Mouse (Mus musculus): ENCODE data around the gene Slc22a2. TPM values are rescaled to one million over a fixed set of nuclear protein-coding genes. Genes with fewer than 3 reads are reported as not detected.
A peak's percentile ranks its signal among the peaks of the same experiment; 100 is the strongest.
"Not testable (repeated sequence)": the region's sequence is repeated elsewhere in the genome, so short reads cannot be mapped to it uniquely, and the experiment has no call there.

The Slc22a2 gene
- polyA plus RNA-seq (2012; rRNA removed) = 190 and 199 TPM in 2 replicates

- H3K4me1 ChIP-seq (ENCODE audit: control insufficient read depth, insufficient read depth, low read length) = peaks cover 9% of the 10 kb centered on the region; the same call in 1 of the 2 replicates
- DNase-seq = peak; percentile 86
- H3K36me3 ChIP-seq (ENCODE audit: control insufficient read depth, insufficient read depth, low read length) = no peaks in the 10 kb centered on the region
- H3K4me3 ChIP-seq (ENCODE audit: insufficient read depth, low read depth, low read length) = peak within 1 kb of the TSS; percentile 53
- WGBS = 35% methylated on average over 10 of the region's 10 CpGs
- H3K27ac ChIP-seq (ENCODE audit: insufficient read depth, low read depth, low read length) = peak within 1 kb of the TSS; percentile 73
- H3K27me3 ChIP-seq (replicated peaks; ENCODE audit: control insufficient read depth, insufficient read depth, low read length) = no peaks in the 10 kb centered on the region
- TF ChIP-seq POLR2A (IDR thresholded peaks at IDR 0.05; ENCODE audit: low read depth, low read length) (peak; percentile 44), CTCF (conservative IDR thresholded peaks at IDR 0.05; ENCODE audit: insufficient read depth, insufficient read length, low read depth, low read length) (no peak)
Measured at GRCm38 (mm10) chr17:12583991-12584390, at the start of gene Slc22a2. Gene Slc22a2 (plus strand): TSS chr17:12584132.

DNA sequence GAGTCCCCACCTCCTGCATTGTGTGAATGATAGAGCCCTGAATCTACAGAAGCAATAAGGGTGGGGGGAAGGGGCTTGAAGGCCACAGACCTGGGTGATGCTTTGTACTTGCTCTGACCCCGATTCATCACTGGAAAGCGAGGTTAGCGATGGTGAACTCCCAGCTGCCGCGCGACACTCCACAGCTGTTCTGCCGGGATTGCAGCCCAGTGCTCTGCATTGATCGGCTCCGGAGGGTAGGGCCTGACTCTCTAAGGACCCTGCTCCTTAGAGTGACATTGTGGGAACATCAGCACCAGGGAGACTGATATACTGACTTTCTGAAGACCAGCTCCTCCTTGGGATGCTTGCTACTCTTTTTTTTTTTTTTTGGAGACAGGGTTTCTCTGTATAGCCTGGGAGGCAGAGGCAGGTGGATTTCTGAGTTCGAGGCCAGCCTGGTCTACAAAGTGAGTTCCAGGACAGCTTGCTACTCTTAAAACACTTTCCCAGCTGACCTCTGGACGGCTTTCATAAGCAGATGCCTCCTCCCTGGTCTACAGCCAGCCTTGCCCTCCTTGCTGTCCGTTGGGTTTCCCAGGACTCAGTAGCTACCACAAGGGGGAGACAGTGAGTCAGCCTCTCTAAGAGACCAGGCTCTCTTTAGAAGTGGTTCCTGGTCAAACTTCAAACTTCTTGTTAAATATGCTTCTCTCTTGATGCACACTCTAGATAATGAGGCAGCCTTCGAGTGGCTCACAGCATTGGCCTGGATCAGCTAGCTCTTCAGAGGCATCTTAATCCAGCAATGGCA is 49.4 kb upstream of the Slc22a2 start:
- Histone ChIP-seq H3K4me3 (ENCODE audit: insufficient read depth, low read depth, low read length) (no peak overlapping the region), H3K27ac (ENCODE audit: insufficient read depth, low read depth, low read length) (no peak overlapping the region), H3K27me3 (replicated peaks; ENCODE audit: control insufficient read depth, insufficient read depth, low read length) (no peaks in the 10 kb centered on the region), H3K4me1 (ENCODE audit: control insufficient read depth, insufficient read depth, low read length) (no peaks in the 10 kb centered on the region), H3K36me3 (ENCODE audit: control insufficient read depth, insufficient read depth, low read length) (no peaks in the 10 kb centered on the region)
- 35% methylated on average over 13 of the region's 13 CpGs for WGBS
- peak; percentile 87 for DNase-seq
- TF ChIP-seq CTCF (conservative IDR thresholded peaks at IDR 0.05; ENCODE audit: insufficient read depth, insufficient read length, low read depth, low read length) (peak; percentile 85), POLR2A (IDR thresholded peaks at IDR 0.05; ENCODE audit: low read depth, low read length) (no peak)

GRCm38 (mm10) chr17:12562215-12562614 is 21.7 kb upstream of the Slc22a2 start:
- no peak overlapping the region for H3K27ac ChIP-seq (ENCODE audit: insufficient read depth, low read depth, low read length)
- H3K4me1 ChIP-seq (ENCODE audit: control insufficient read depth, insufficient read depth, low read length) = peaks cover 2% of the 10 kb centered on the region; the same call in 1 of the 2 replicates
- no peak overlapping the region for H3K4me3 ChIP-seq (ENCODE audit: insufficient read depth, low read depth, low read length)
- TF ChIP-seq CTCF (conservative IDR thresholded peaks at IDR 0.05; ENCODE audit: insufficient read depth, insufficient read length, low read depth, low read length) (peak; percentile 61; the same call in 1 of the 2 replicates), POLR2A (IDR thresholded peaks at IDR 0.05; ENCODE audit: low read depth, low read length) (no peak)
- H3K27me3 ChIP-seq (replicated peaks; ENCODE audit: control insufficient read depth, insufficient read depth, low read length) = no peaks in the 10 kb centered on the region
- H3K36me3 ChIP-seq (ENCODE audit: control insufficient read depth, insufficient read depth, low read length) = no peaks in the 10 kb centered on the region
- 55% methylated on average over 4 of the region's 4 CpGs for WGBS
- DNase-seq = peak; percentile 52

GRCm38 (mm10) chr17:12564481-12565000 is 19.4 kb upstream of the Slc22a2 start:
- H3K27ac ChIP-seq (ENCODE audit: insufficient read depth, low read depth, low read length) = peak overlapping the region; percentile 69
- WGBS = 49% methylated on average over 6 of the region's 6 CpGs
- H3K4me3 ChIP-seq (ENCODE audit: insufficient read depth, low read depth, low read length); H3K27me3 ChIP-seq (replicated peaks; ENCODE audit: control insufficient read depth, insufficient read depth, low read length); H3K36me3 ChIP-seq (ENCODE audit: control insufficient read depth, insufficient read depth, low read length); H3K4me1 ChIP-seq (ENCODE audit: control insufficient read depth, insufficient read depth, low read length): not testable (repeated sequence)
- peak; percentile 72 for DNase-seq

DNA sequence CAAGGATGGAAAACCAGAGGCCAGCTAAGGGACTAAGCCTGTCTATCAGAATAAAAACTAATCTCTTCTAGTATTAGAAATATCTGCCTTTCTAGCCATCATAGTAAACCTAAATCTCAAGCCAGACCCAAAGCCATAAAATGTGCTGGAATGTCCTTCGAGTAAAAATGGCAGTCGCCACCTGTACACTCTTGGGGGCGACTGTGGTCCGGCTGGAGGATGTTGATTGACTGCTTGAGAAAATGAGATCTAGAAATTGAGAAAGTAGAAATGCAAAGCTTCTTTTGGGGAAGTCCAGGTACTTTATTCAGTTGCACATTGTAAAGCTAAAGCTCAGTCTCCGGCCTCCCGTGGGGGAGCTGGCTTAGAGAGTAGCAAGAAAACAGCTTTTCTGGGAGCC is 18.5 kb upstream of the Slc22a2 start:
- Histone ChIP-seq H3K27ac (ENCODE audit: insufficient read depth, low read depth, low read length) (no peak overlapping the region), H3K4me3 (ENCODE audit: insufficient read depth, low read depth, low read length) (no peak overlapping the region), H3K27me3 (replicated peaks; ENCODE audit: control insufficient read depth, insufficient read depth, low read length) (no peaks in the 10 kb centered on the region), H3K4me1 (ENCODE audit: control insufficient read depth, insufficient read depth, low read length) (peaks cover 2% of the 10 kb centered on the region; the same call in 1 of the 2 replicates), H3K36me3 (ENCODE audit: control insufficient read depth, insufficient read depth, low read length) (no peaks in the 10 kb centered on the region)
- WGBS = 81% methylated on average over 6 of the region's 6 CpGs
- TF ChIP-seq POLR2A (IDR thresholded peaks at IDR 0.05; ENCODE audit: low read depth, low read length) (no peak), CTCF (conservative IDR thresholded peaks at IDR 0.05; ENCODE audit: insufficient read depth, insufficient read length, low read depth, low read length) (no peak)
- DNase-seq = no peak

DNA sequence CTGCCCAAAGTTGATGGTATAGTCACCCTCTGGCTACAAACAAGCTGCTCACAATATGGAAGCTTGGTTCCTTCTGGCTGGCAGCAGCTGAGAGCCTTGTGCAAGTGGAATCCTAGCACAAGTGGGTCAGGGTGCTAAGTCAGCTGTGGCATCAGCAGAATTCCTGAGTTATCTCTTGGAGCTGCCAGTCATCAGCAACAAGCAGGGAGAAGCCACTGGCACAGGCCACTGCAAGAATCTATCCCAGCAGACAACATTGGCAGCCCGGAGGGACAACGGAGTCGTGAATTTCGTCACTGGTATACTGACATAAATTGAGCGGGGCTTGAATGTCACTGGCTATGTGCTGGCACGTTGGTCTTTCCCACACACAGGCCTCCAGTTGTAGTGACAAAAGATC is 12.6 kb upstream of the Slc22a2 start:
- Histone ChIP-seq H3K27ac (ENCODE audit: insufficient read depth, low read depth, low read length) (no peak overlapping the region), H3K4me1 (ENCODE audit: control insufficient read depth, insufficient read depth, low read length) (peaks cover 4% of the 10 kb centered on the region; the same call in 1 of the 2 replicates), H3K4me3 (ENCODE audit: insufficient read depth, low read depth, low read length) (no peak overlapping the region), H3K27me3 (replicated peaks; ENCODE audit: control insufficient read depth, insufficient read depth, low read length) (no peaks in the 10 kb centered on the region), H3K36me3 (ENCODE audit: control insufficient read depth, insufficient read depth, low read length) (no peaks in the 10 kb centered on the region)
- no peak for DNase-seq
- WGBS = 74% methylated on average over 6 of the region's 6 CpGs
- no peak for TF ChIP-seq POLR2A (IDR thresholded peaks at IDR 0.05; ENCODE audit: low read depth, low read length)
- no peak for TF ChIP-seq CTCF (conservative IDR thresholded peaks at IDR 0.05; ENCODE audit: insufficient read depth, insufficient read length, low read depth, low read length)

GRCm38 (mm10) chr17:12571924-12572463 is 11.9 kb upstream of the Slc22a2 start:
- peak; percentile 39 for DNase-seq
- Histone ChIP-seq H3K36me3 (ENCODE audit: control insufficient read depth, insufficient read depth, low read length) (no peaks in the 10 kb centered on the region), H3K4me1 (ENCODE audit: control insufficient read depth, insufficient read depth, low read length) (peaks cover 4% of the 10 kb centered on the region; the same call in 1 of the 2 replicates), H3K27me3 (replicated peaks; ENCODE audit: control insufficient read depth, insufficient read depth, low read length) (no peaks in the 10 kb centered on the region), H3K27ac (ENCODE audit: insufficient read depth, low read depth, low read length) (no peak overlapping the region), H3K4me3 (ENCODE audit: insufficient read depth, low read depth, low read length) (no peak overlapping the region)
- no peak for TF ChIP-seq POLR2A (IDR thresholded peaks at IDR 0.05; ENCODE audit: low read depth, low read length)
- WGBS = 47% methylated on average over 9 of the region's 9 CpGs

Measured in kidney, adult 2 months (tissue).